ENCODE assay signal across 20 mouse cellular contexts in the genomic region with DNA sequence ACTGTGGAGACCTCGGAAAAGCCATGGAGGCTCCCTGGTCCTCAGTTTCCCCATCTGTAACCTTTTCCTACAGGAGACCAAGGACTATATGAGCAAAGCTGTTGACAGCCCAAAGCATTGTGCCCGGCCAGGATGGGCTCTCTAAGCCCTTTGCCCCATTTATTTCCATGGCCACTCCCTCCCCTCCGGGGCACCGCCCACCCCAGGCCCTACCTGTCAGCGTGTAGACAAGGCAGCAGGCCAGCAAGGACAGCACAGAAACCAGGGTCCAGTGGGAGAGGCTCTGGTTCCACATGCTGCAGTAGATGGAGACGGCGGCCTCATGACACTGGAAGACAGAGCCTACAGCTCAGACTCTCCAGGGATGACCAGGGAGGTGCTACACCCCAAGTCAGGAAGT. TPM values are rescaled to one million over a fixed set of nuclear protein-coding genes. Genes with fewer than 3 reads are reported as not detected.
"Had no signal": no experiment of that assay in that cellular context is flagged by ENCODE, and none has a peak within 500 bp of the region (broad histone marks: within the 10 kb centered on the region; RNA-seq: fewer than 3 reads in every experiment).

No protein-coding gene starts in this region.

- H3K9ac ChIP-seq: limb, embryonic 12.5 days; limb, embryonic 15.5 days; liver, embryonic 15.5 days; midbrain, embryonic 12.5 days; neural tube, embryonic 13.5 days had no signal

- H3K36me3 ChIP-seq: limb, embryonic 12.5 days; limb, embryonic 15.5 days; liver, embryonic 15.5 days; midbrain, embryonic 12.5 days; neural tube, embryonic 13.5 days had no signal

- H3K4me2 ChIP-seq: limb, embryonic 12.5 days; limb, embryonic 15.5 days; liver, embryonic 11.5 days; liver, embryonic 15.5 days; midbrain, embryonic 12.5 days; neural tube, embryonic 13.5 days had no signal

- H3K4me3 ChIP-seq: limb, embryonic 12.5 days; limb, embryonic 15.5 days; liver, embryonic 15.5 days; midbrain, embryonic 12.5 days; myocyte; neural tube, embryonic 13.5 days had no signal

- H3K27ac ChIP-seq: hindbrain, postnatal 0 days; kidney, postnatal 0 days; limb, embryonic 12.5 days; limb, embryonic 15.5 days; liver, embryonic 15.5 days; macrophage; midbrain, embryonic 12.5 days; neural tube, embryonic 13.5 days had no signal

- H3K9me3 ChIP-seq: limb, embryonic 15.5 days; liver, embryonic 15.5 days; midbrain, embryonic 12.5 days; neural tube, embryonic 13.5 days had no signal

- DNase-seq: left cerebral cortex, postnatal 4 days; lung, adult 2 months; retina, postnatal 1 day; right cerebral cortex, postnatal 25 days; thymus, adult 18-20 months; thymus, postnatal 36 days had no signal

- ATAC-seq: hindbrain, postnatal 0 days; inflammation-experienced regulatory T-cells, adult 6 months; midbrain, embryonic 16.5 days had no signal

RNA-seq across cellular contexts. Expression of gene Slc38a8, which starts 14.4 kb away (rescaled TPM):
- polyA plus RNA-seq: inflammation-experienced regulatory T-cells, adult 6 months; kidney, postnatal 0 days; limb, embryonic 15.5 days; liver, embryonic 11.5 days; liver, embryonic 15.5 days; lung, embryonic 16.5 days; macrophage; midbrain, embryonic 16.5 days; myocyte; neural tube, embryonic 13.5 days; stomach, embryonic 16.5 days had no signal

RNA-seq across cellular contexts. Expression of gene Necab2, which starts 40.6 kb away (rescaled TPM):
- polyA plus RNA-seq: inflammation-experienced regulatory T-cells, adult 6 months; liver, embryonic 15.5 days; macrophage; myocyte had no signal

RNA-seq across cellular contexts. Expression of gene Osgin1, which starts 53.2 kb away (rescaled TPM):
- polyA plus RNA-seq: neural tube, embryonic 13.5 days had no signal
